Mouse (Mus musculus) A20 (cell line): ENCODE measurements around the gene Slc2a4.
"Not testable (repeated sequence)": the region's sequence is repeated elsewhere in the genome, so short reads cannot be mapped to it uniquely, and the experiment has no call there.

Source experiments
- DNase-seq: peaks from one replicate; pipeline ENCODE4 v3.0.0-alpha.2; 2011; ENCODE audit warnings: low read depth, low spot score

The Slc2a4 gene

DNA sequence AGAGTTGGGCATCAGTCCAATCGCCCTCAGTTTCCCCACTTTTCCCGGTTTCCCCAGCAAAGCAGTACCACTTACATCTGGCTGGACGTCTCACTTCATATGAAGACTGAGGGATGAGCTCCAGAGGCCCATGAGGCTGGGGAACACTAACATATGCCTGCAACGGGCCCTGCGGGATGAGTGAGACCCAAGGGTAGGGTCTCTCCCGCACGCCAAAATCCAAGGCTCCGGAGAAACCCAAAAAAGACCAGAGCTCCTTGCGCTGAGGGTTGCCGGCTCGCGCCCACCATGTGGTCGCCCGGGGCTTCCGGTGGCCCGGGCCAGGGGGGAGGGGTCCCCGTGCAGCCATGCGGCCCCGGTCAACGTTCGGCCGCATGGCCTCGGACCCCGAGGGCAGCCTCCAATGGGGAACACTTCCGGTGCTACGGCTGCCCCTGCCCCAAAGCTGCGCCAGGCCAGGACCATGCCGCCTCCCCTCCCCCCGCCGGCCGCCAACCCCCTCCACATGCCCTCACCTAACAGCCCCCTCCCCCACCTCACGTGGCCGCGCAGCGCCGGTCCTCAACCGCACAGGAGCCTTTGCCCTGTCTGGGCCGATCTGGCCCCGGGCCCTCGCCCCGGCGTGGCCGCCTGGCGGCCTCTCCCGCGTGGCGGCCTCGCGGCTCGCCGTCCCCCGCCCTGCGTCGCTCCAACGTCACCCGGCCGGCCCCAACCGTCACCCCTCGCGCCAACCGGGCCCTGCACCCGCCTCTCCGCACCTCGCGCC is 27.5 kb downstream of the Slc2a4 start:
- peak; percentile 67 for DNase-seq

DNA sequence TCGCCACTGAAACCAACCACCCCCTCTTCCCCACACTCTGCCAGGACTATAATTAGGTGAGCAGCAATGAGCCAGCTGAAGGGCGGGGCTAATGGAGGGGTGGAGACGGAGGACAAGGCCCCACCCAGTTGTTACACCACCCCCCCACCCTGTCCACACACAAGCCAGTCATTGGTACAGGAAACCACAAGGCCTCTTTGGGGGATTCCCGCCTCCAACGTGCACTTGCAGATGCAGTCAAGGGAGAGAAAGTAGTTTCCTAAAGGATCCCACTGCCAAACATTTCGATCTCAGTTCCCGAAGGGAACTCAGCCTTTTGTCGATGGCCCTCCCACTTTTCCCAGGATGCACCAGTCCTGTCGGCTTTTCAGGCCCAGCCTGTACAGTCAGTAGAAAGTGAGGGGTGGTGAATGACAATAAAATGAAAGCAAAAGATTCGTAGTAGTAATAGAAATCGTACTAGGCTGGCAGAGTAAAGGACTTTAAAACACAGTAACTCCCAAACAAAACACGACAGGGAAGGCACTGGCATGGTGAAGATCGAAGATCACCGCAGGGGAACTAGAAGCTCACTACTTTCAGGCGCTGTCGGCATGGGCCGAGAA is 28.2 kb downstream of the Slc2a4 start:
- peak; percentile 94 for DNase-seq

- DNase-seq, result no peak
These were observed 28.9 kb downstream of the Slc2a4 start for GRCm38 (mm10) chr11:69919053-69919452.

- no peak for DNase-seq
These were observed 29.9 kb downstream of the Slc2a4 start for GRCm38 (mm10) chr11:69918118-69918517.

GRCm38 (mm10) chr11:69917379-69917948 is 30.5 kb downstream of the Slc2a4 start:
- DNase-seq, result no peak

- DNase-seq, result not testable (repeated sequence)
These were observed 31.2 kb downstream of the Slc2a4 start for GRCm38 (mm10) chr11:69916652-69917378.

- DNase-seq, result peak; percentile 50
These were observed 32.0 kb downstream of the Slc2a4 start for GRCm38 (mm10) chr11:69915667-69916627.

DNA sequence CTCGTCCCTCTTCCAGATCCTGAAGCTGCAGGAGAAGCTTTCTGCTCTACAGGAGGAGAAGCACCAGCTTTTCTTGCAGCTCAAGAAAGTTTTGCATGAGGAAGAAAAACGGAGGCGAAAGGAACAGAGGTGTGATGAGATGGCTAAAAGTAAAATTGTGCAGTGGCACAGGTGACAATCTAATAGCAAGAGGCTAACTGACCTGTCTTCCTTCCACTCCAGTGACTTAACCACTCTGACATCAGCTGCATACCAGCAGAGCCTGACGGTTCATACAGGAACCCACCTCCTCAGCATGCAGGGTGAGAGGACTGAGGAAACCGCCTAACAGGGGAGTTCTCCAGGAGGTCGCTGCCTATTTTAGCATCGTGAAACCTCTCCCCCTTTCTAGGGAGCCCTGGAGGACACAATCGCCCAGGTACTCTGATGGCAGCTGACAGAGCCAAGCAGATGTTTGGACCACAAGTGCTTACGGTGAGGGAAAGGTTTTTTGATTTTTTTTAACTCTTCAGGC is 33.0 kb downstream of the Slc2a4 start:
- DNase-seq, result peak; percentile 50

DNA sequence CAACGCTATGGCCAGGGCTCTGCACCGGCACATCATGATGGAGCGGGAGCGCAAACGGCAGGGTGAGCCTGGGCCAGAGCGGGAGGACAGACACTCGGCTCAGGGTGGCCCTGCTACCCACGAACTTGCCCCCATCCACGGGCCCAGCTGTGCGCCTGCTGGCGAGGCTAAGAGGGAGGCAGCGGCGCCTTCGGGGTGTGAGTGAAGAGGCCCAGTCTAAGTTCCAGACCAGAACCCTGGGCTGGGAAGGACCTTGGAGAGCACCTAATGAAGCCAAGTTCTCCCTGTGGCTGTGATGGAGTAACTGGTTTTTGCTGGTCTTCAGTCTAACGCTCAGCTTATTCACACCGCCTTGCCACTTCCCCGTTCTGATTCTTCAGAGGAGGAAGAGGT is 33.6 kb downstream of the Slc2a4 start:
- DNase-seq, result no peak

DNA sequence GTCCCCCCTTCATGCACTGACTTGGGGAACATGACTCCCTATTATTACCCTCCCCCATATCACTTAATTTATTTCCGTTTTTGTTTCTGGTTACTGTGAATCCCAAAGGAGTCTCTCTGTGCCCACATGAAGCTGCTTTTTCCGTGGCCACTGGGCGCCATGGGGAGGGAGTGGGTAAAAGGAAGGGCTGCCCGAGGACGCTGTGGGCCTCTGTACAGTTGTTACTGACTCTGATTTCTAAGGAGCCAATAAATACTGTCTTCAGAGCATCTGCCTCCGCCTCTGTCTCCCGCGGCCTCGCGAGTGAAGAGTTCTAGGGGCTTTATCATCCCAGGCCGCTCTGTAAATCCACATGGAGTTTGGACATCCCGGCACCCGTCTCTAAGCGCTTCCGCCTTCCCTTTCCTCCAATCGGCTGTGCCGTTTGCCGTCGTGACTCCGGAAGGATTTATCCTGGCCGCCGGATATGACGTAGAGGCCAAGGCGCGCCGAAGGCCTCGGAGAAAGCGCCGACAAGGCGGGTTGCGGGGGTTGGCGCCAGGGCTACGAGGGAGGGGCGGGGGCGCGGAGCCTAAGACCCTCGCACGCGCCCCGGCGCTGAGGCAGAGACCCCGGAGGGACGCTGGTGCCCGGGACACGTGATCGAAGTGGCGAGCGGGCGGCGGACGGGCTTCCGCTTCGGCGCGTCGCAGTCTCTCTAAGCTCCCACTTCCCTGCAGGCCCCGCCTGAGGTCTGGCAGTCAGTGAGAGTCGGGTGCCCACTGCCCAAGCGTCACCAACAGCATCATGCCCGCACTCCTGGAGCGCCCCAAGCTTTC is 34.2 kb downstream of the Slc2a4 start, which contains the start of gene Gps2:
Gps2 (plus strand) TSS at position 335 of the 818 bp plus-strand sequence.
- DNase-seq, result peak; percentile 95

DNA sequence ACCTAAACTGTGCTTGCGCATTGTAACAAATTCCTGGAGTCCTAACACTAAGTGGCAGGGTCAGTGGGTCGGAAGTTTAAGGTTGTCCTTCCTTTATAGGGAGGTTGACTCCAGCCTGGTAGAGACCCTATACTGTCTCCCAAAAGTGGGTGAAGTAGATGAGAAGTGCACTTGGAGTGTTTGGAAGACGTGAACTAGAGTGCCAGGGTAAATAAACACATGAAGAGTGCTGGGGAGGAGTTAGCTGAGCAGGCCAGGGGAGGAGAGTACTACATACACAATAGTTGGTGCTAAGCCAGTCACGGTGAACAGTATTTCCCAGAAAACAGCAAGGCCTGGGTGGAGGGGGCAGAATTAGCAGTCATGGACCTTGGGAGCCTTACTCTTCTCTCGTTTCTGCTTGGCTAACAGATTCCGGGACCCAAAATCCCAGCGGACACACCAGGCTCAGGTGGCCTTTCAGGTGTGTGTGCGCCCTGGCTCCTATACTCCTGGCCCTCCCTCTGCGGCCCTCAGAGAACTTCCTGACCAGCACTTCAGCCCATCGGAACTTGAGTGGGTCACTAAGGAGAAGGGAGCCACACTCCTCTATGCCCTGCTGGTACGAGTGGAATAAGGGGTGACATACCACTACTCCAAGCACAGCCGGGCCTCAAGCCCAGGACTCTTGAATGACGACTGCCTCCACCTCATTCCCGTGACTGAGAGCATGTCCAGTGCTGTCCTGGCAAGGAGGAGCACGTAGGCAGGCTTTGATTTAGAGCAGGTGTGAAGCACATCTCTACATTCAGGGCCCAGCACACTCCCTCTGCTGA is 35.1 kb downstream of the Slc2a4 start:
- DNase-seq, result no peak

DNA sequence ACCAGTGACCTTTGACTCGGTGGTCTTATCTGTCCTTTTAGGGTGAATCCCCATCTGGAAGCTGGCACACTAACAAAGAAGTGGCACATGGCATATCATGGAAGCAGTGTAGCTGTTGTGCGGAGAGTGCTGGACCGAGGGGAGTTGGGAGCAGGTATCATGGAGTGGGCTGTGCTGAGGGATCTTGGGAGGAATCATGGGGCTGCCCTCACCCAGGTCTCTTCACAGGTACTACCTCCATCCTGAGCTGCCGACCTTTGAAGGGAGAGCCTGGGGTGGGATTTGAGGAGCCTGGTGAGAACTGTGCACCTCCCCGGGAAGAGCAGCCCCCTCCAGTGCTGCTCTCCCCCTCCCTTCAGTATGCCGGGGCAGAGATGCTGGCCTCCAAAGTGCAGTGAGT is 36.3 kb downstream of the Slc2a4 start:
- no peak for DNase-seq

DNA sequence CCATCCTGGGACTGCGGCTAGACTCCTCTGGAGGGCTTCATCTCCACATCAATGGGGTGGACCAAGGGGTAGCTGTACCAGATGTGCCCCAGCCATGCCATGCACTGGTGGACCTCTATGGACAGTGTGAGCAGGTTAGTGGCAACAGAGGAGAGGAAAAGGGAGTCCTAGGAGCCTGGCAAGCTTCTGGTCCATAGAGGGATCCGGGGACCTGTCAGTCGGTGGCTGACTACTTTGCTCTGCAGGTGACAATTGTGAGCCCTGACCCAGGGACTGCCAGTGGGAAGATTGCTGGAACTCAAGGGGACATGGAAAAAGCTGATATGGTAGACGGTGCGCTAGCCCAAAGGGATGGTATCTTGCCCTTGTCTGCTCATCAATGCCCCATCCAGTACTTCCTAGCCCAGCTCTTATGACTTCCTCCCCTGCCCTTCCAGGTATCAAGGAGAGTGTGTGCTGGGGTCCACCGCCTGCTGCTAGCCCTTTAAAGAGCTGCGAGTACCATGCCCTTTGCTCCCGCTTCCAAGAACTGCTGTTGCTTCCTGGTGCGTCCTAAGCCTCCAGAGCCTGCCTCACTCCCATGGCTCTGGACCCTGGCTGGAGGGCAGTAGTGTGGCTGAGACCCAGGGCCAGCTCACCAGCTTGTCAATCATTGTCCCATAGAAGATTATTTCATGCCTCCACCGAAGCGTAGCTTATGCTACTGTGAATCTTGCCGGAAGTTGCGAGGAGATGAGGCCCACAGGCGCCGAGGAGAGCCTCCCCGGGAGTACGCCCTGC is 37.0 kb downstream of the Slc2a4 start:
- no peak for DNase-seq

DNA sequence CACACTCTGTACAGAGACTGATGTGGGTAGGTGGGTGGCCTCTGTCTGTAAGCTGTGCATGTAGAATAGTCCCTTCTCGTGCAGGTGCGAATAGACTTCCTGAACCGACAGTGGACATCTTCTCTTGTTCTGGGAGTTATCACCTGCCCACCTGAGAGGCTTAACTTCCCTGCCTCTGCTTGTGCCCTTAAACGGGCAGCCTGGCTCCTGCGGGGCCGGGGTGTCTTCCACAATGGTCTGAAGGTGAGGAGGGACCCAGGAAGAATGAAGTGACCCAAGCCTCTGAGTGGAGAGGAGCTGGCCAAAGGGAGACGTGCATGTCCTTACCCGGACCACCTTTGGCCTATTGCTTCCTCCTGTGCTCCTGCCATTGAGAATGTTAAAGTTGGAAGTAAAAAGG is 37.8 kb downstream of the Slc2a4 start:
- DNase-seq, result no peak

DNA sequence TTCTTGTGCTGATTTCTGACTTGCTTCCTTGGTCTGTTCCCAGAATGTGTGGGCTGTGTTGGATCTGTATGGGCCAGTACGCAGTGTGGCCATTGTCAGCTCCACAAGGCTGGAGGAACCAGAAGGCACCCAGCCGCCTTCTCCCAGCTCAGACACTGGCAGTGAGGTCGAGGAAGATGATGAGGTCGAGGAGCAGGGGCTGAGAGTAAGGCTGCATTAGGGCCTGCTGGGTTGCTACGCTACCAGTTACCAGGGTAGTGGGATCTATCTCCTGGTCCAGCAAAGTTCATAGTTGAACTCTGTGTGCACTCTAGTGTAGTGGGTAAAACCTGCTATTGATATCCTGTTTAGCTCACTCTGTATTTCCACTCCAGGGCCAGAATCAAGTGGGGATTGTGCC is 38.8 kb downstream of the Slc2a4 start:
- no peak for DNase-seq

- no peak for DNase-seq
These were observed 39.3 kb downstream of the Slc2a4 start for GRCm38 (mm10) chr11:69908645-69909044.

DNA sequence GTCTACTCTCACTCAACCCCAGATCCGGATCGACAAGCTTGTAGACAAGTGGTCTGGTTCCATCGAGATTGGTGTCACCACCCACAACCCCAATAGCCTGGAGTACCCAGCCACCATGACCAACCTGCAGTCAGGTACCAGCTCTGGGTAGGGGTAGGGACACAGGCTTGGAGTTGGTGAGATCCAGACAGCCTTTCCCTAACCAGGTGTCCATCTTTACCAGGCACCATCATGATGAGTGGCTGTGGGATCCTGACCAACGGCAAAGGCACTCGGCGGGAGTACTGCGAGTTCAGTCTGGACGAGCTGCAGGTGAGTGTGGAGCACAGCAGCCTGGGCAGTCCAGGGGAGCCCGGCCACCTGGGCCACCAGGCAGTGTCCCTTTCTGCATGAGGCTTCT is 43.7 kb downstream of the Slc2a4 start:
- DNase-seq, result no peak

- DNase-seq, result no peak
These were observed 45.0 kb downstream of the Slc2a4 start for GRCm38 (mm10) chr11:69902972-69903371.
